Mouse (Mus musculus) lung, adult 18-20 months (tissue): ENCODE results near the gene Card19.

ENCODE experiments used
- DNase-seq, 2 experiments: peaks; one replicate each; pipeline ENCODE4 v3.0.0; 2022; ENCODE audit warnings: mixed read lengths in 2 of 2

Gene Card19

GRCm38 (mm10) chr13:49215504-49216219 is at the start of gene Card19:
Gene Card19, minus strand, starts transcription at chr13:49216037.
- peak; percentile 98 for DNase-seq

- no peak for DNase-seq
Observed at GRCm38 (mm10) chr13:49260036-49260722, 44.3 kb upstream of the Card19 start.

- DNase-seq: no peak
Observed at GRCm38 (mm10) chr13:49257819-49258313, 42.0 kb upstream of the Card19 start.

GRCm38 (mm10) chr13:49252746-49253145 is 36.9 kb upstream of the Card19 start:
- DNase-seq: no peak

GRCm38 (mm10) chr13:49252113-49252512 is 36.3 kb upstream of the Card19 start:
- DNase-seq: no peak

- no peak for DNase-seq
Observed at GRCm38 (mm10) chr13:49250716-49251517, 35.1 kb upstream of the Card19 start.

- no peak for DNase-seq
Observed at GRCm38 (mm10) chr13:49249634-49250033, 33.8 kb upstream of the Card19 start.

- DNase-seq: no peak
Observed at GRCm38 (mm10) chr13:49248923-49249322, 33.1 kb upstream of the Card19 start.

GRCm38 (mm10) chr13:49248467-49248862 is 32.6 kb upstream of the Card19 start, which contains the start of gene Susd3:
Gene Susd3, minus strand, starts transcription at chr13:49248706.
- no peak for DNase-seq

- DNase-seq: peak in 1 of 2 experiments; percentile 24
Observed at GRCm38 (mm10) chr13:49247740-49248466, 32.1 kb upstream of the Card19 start.

- no peak for DNase-seq
Observed at GRCm38 (mm10) chr13:49247232-49247739, 31.4 kb upstream of the Card19 start.

- DNase-seq: no peak
Observed at GRCm38 (mm10) chr13:49246626-49247025, 30.8 kb upstream of the Card19 start.

GRCm38 (mm10) chr13:49246011-49246410 is 30.2 kb upstream of the Card19 start:
- no peak for DNase-seq

- DNase-seq: no peak
Observed at GRCm38 (mm10) chr13:49245251-49245650, 29.4 kb upstream of the Card19 start.

GRCm38 (mm10) chr13:49243492-49243891 is 27.7 kb upstream of the Card19 start:
- no peak for DNase-seq

- peak; percentile 56 to 67 for DNase-seq
Observed at GRCm38 (mm10) chr13:49242321-49243065, 26.7 kb upstream of the Card19 start.

GRCm38 (mm10) chr13:49238737-49239136 is 22.9 kb upstream of the Card19 start:
- no peak for DNase-seq

- no peak for DNase-seq
Observed at GRCm38 (mm10) chr13:49237617-49238016, 21.8 kb upstream of the Card19 start.

GRCm38 (mm10) chr13:49234711-49235110 is 18.9 kb upstream of the Card19 start:
- DNase-seq: no peak

GRCm38 (mm10) chr13:49233792-49234572 is 18.1 kb upstream of the Card19 start:
- no peak for DNase-seq

- no peak for DNase-seq
Observed at GRCm38 (mm10) chr13:49225633-49226032, 9.8 kb upstream of the Card19 start.
